Mouse (Mus musculus): Measurements from ENCODE around the gene Gpatch2.

- TF ChIP-seq EP300 (IDR thresholded peaks at IDR 0.05; ENCODE audit: low read depth) (no peak), CTCF (IDR thresholded peaks at IDR 0.05; ENCODE audit: low read depth) (no peak)
These were observed 106.5 kb downstream of the Gpatch2 start for GRCm38 (mm10) chr1:187321814-187322213.

All from liver, postnatal 0 days (tissue).